Mouse (Mus musculus) liver, embryonic 14.5 days (tissue): ENCODE data around the gene Rsl24d1. TPM values are rescaled to one million over a fixed set of nuclear protein-coding genes. Genes with fewer than 3 reads are reported as not detected.
"Not testable (repeated sequence)": the region's sequence is repeated elsewhere in the genome, so short reads cannot be mapped to it uniquely, and the experiment has no call there.

ENCODE experiments used
- ATAC-seq: fragments of 200-750 bp; cut with Nextera tagmentation; 2 replicates; pipeline ENCODE4 v1.8.0; 2017; ENCODE audit warnings: moderate number of reproducible peaks, mild to moderate bottlenecking, moderate library complexity; ENCODE audit not compliant: insufficient read depth
- DNase-seq, 3 experiments: peaks; one replicate each; pipeline ENCODE4 v3.0.0-alpha.2; 2012 to 2013; ENCODE audit warnings: low read depth in 3 of 3, low spot score in 3 of 3
- H3K27ac ChIP-seq: fragments of 300-500 bp; sonication (generic); 2 replicates; pipeline ENCODE4 v1.5.1; 2014; ENCODE audit warnings: moderate library complexity, mild to moderate bottlenecking, control low read depth, inconsistent platforms
- H3K27me3 ChIP-seq: fragments of 300-500 bp; sonication (generic); 2 replicates; pipeline ENCODE4 v1.6.1; 2014; ENCODE audit warnings: mild to moderate bottlenecking, low read length, moderate library complexity; ENCODE audit not compliant: control insufficient read depth, insufficient read depth
- H3K36me3 ChIP-seq: fragments of 300-500 bp; sonication (generic); replicated peaks from 2 replicates; pipeline ENCODE4 v1.6.1; 2014; ENCODE audit warnings: low read depth; ENCODE audit not compliant: control insufficient read depth, insufficient read depth
- H3K4me1 ChIP-seq, 2 experiments: fragments of 200-500 bp in 1 of 2; fragments of 300-500 bp in 1 of 2; sonication (generic) in 1 of 2; replicated peaks; 2 replicates each; pipeline ENCODE4 v1.6.1; 2012 to 2014; ENCODE audit warnings: antibody characterized with exemption in 1 of 2, inconsistent platforms in 1 of 2, low read length in 1 of 2; ENCODE audit not compliant: control insufficient read depth in 2 of 2, insufficient read depth in 2 of 2
- H3K4me2 ChIP-seq: fragments of 300-500 bp; sonication (generic); 2 replicates; pipeline ENCODE4 v1.6.1; 2014; ENCODE audit warnings: low read depth, mild to moderate bottlenecking, control low read depth, moderate library complexity
- H3K4me3 ChIP-seq, 2 experiments: fragments of 200-500 bp in 1 of 2; fragments of 300-500 bp in 1 of 2; sonication (generic) in 1 of 2; 2 replicates each; pipeline ENCODE4 v1.5.1; 2012 to 2014; ENCODE audit warnings: low read depth in 2 of 2, low read length in 2 of 2, mild to moderate bottlenecking in 2 of 2, control low read depth in 1 of 2, inconsistent platforms in 1 of 2, moderate library complexity in 1 of 2; ENCODE audit not compliant: insufficient read depth in 1 of 2
- H3K9ac ChIP-seq: fragments of 300-500 bp; sonication (generic); replicated peaks from 2 replicates; pipeline ENCODE4 v1.6.1; 2014; ENCODE audit warnings: mild to moderate bottlenecking, control low read depth, moderate library complexity
- H3K9me3 ChIP-seq: fragments of 300-500 bp; sonication (generic); 2 replicates; pipeline ENCODE4 v1.6.1; 2016; ENCODE audit warnings: low read length, mixed read lengths; ENCODE audit not compliant: control insufficient read depth
- CTCF ChIP-seq: IDR thresholded peaks from 2 replicates; pipeline ENCODE4 v1.5.1; 2016; ENCODE audit warnings: antibody characterized with exemption, low read depth, control low read depth
- EP300 ChIP-seq: IDR thresholded peaks from 2 replicates; pipeline ENCODE4 v1.6.1; 2016; ENCODE audit warnings: antibody characterized with exemption, low read depth
- WGBS: fragments of 180-500 bp; shearing (Covaris S2); extraction: QIAGEN DNeasy Blood & Tissue Kit; methylation state at CpG from one replicate; pipeline ENCODE4 v1.1.7; 2014; ENCODE audit not compliant: insufficient replicate concordance; 5-methylcytosine and 5-hydroxymethylcytosine counted together
- polyA plus RNA-seq, 2 experiments: library from polyadenylated mRNA; depleted of rRNA in 1 of 2; stranded (reverse) in 1 of 2; unstranded in 1 of 2; fragments of >200 nt; fragmentation: Nextera tagmentation in 1 of 2; extraction: Ambion mirVana in 1 of 2; gene quantifications; 2 replicates each; pipeline versions ENCODE4 v1.2.1 to v1.2.3; 2012 to 2014

The Rsl24d1 gene
- polyA plus RNA-seq, 2 experiments = 29.7 to 49.5 TPM

- no peak for TF ChIP-seq EP300
- no peak for TF ChIP-seq CTCF
- Histone ChIP-seq H3K27ac (no peak overlapping the region), H3K4me1 (peaks cover 0 to 18% of the 10 kb centered on the region in 2 experiments; a peak in 2 of 4 replicates), H3K4me3 (no peak overlapping the region), H3K36me3 (no peaks in the 10 kb centered on the region), H3K27me3 (no peaks in the 10 kb centered on the region), H3K9me3 (no peaks in the 10 kb centered on the region), H3K9ac (no peak overlapping the region), H3K4me2 (no peak overlapping the region)
- WGBS = 22% methylated on average over 6 of the region's 6 CpGs
- 0 out of 2 replicates have a peak, but pooled peaks have one; percentile 31 for ATAC-seq
- DNase-seq = no peak
Observed at GRCm38 (mm10) chr9:73068688-73069087, 44.5 kb upstream of the Rsl24d1 start.

GRCm38 (mm10) chr9:73070971-73071659, 42.1 kb upstream of the Rsl24d1 start:
- Histone ChIP-seq H3K27ac (no peak overlapping the region), H3K27me3 (no peaks in the 10 kb centered on the region), H3K36me3 (no peaks in the 10 kb centered on the region), H3K9me3 (no peaks in the 10 kb centered on the region), H3K9ac (no peak overlapping the region), H3K4me1 (peaks cover 0 to 18% of the 10 kb centered on the region in 2 experiments; a peak in 2 of 4 replicates), H3K4me2 (no peak overlapping the region; the same call in 1 of the 2 replicates), H3K4me3 (no peak overlapping the region)
- DNase-seq (no peak), ATAC-seq (no peak)
- 26% methylated on average over 10 of the region's 10 CpGs for WGBS
- no peak for TF ChIP-seq EP300
- peak; percentile 31 for TF ChIP-seq CTCF

GRCm38 (mm10) chr9:73072426-73072825, 40.8 kb upstream of the Rsl24d1 start:
- TF ChIP-seq EP300 (no peak), CTCF (no peak)
- Histone ChIP-seq H3K27ac (no peak overlapping the region), H3K9ac (no peak overlapping the region), H3K27me3 (no peaks in the 10 kb centered on the region), H3K9me3 (no peaks in the 10 kb centered on the region), H3K4me1 (peaks cover 0 to 13% of the 10 kb centered on the region in 2 experiments; a peak in 2 of 4 replicates), H3K4me3 (no peak overlapping the region), H3K36me3 (no peaks in the 10 kb centered on the region), H3K4me2 (no peak overlapping the region)
- no peak for DNase-seq
- 33% methylated on average over 8 of the region's 8 CpGs for whole genome bisulfite sequencing
- ATAC-seq = no peak

- 26% methylated on average over 5 of the region's 5 CpGs for WGBS
- Histone ChIP-seq H3K27ac (no peak overlapping the region), H3K9me3 (no peaks in the 10 kb centered on the region), H3K27me3 (no peaks in the 10 kb centered on the region), H3K4me2 (no peak overlapping the region), H3K4me3 (no peak overlapping the region), H3K9ac (no peak overlapping the region), H3K36me3 (no peaks in the 10 kb centered on the region), H3K4me1 (peaks cover 0 to 6% of the 10 kb centered on the region in 2 experiments; a peak in 2 of 4 replicates)
- ATAC-seq (no peak), DNase-seq (no peak)
- no peak for TF ChIP-seq CTCF
- TF ChIP-seq EP300 = no peak
Observed at GRCm38 (mm10) chr9:73073169-73073568, 40.1 kb upstream of the Rsl24d1 start.

GRCm38 (mm10) chr9:73079349-73079748, 33.9 kb upstream of the Rsl24d1 start:
- ATAC-seq, H3K4me2 ChIP-seq, H3K4me1 ChIP-seq, H3K27me3 ChIP-seq, H3K9ac ChIP-seq, DNase-seq, H3K27ac ChIP-seq, H3K36me3 ChIP-seq, H3K4me3 ChIP-seq, H3K9me3 ChIP-seq: not testable (repeated sequence)
- WGBS = 71% methylated on average over 11 of the region's 12 CpGs
